Mouse (Mus musculus): ENCODE measurements at regions not wholly inside any gene's neighbourhood (a gene's known extent, or its start where the extent isn't known, plus 50 kb on each side); places are given as distances from the start of the nearest gene placed in this dataset.

DNA sequence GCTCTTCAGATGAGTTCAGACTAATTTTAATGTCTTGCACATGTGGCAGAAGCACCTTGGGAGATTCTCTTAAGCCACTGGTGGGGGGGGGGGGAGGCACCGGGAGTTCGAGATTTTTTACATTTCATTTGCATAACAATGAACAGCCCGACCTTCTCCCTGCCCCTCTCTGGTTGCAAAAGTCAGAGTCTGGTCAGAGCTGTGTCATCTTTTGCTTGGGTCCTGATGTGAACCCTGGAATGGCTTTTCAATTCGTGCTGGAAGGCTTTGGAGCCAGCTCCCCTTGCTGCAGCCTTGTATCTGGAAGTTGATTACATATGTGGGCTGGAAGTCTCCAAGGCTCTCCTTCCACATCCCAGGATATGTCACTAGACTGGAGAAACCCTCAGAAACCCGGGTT, 365.7 kb upstream of the Tbx3 start:
- DNase-seq (ENCODE audit: low spot score) = no peak

DNA sequence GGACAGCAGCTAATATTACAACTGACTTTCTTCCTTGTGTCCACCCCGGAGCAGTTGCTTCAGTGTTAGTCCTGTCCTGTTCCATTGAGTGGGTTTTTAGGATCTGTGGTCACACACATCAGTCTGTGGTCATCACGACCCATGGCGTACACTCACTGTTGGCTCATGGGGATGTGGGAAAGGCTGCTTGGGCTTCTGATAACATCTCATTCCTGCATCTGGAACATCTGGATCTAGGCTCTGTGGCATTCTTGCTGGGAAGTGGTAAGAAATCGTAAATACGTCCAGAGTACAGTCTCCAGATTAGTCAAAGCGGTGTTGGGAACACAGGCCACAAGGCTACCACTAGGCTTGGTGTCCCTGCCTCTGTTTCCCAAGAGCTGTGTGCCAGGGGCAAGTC, 362.7 kb upstream of the Tbx3 start:
- no peak for DNase-seq (ENCODE audit: low spot score)

DNA sequence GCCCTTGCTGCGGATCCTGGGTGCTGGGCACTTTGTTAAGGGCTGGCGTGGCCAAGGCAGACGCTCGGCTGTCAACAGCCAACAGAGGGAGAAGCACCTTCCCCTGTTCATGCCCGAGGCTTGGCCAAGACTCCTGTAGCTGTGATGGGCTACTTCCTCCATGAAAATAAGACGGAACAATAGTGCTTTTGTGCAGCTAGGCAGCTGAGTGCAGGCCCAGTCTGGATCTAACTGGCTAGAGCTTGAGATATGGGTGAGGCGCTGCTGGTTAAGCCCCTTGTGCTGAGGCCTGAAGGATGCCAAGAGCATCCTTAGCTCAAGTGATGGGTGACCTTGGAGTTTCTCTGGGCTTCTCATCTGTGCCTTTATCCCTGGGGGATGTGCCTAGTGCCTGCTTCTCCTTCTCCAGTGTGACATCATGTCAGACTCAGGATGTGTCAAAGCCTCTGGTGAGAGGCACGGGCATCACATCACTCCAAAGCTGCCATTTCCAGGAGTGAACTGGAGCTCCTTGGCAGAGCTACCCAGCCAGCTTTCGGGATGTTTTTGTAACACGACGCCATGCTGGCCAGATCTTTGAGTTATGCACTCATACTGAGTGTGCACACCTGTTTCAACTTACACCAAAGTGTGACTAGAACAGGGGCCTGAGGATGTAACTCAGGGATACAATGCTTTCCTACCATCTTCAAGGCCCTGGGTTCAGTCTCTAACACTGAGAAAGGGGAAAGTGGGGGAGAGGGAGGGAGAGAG, 360.1 kb upstream of the Tbx3 start:
- no peak for DNase-seq (ENCODE audit: low spot score)

DNA sequence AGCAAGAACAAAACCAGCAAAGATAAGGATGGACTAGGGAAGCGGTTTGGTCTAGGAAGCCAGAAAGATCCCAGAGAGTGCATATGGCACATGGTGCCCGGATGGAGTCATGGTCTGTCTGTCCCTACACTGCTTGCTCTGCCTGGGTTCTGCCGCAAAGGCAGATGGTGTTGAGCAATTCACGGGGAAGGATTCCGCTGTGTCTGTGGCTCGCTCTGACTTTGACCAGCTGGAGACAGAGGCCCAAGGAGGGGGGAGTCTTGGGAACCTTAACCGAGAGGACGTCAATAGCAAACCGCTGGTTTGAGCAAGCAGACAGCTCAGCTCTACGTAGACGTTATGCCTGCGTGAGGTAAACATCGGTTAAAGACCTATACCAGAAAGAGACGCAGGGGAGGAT, 357.7 kb upstream of the Tbx3 start:
- DNase-seq (ENCODE audit: low spot score) = no peak

DNA sequence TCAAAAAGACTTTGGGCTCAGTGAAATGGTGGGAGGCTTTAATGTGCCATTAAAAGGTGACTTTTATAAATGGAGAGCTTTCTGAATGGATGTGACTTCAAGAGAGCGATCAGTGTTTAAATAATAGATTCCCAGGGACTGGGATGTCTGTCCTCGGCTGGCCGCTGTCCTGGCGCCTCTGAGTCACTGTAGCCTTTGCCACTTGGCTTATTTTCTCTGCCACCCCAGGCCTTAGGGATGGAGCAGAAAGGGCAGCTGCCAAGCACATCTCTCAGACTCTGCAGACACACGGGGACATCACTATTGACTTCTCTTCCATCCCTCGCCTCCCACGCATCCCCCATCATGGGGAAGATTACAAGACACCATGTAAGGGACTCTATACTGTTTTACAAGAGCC, 355.3 kb upstream of the Tbx3 start:
- DNase-seq (ENCODE audit: low spot score) = no peak

DNA sequence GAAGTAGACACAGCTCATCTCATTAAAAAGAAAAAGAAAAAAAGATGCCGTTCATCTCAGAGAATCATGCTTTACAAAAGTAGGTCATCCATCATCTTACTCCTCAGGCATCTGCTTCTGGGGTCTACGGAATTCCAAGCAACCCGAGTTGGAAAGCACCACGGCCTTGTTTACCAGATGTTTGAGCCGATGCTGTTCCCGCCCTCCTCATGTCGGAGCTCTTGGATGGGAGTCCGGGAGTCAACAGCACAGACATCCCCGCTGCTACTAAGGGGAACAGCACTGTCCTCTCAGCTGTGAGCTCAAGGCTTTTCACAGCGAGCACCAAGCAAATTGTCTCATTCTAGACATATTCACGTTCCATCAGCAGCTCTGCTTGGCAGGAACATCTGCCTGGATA, 352.9 kb upstream of the Tbx3 start:
- no peak for DNase-seq (ENCODE audit: low spot score)

DNA sequence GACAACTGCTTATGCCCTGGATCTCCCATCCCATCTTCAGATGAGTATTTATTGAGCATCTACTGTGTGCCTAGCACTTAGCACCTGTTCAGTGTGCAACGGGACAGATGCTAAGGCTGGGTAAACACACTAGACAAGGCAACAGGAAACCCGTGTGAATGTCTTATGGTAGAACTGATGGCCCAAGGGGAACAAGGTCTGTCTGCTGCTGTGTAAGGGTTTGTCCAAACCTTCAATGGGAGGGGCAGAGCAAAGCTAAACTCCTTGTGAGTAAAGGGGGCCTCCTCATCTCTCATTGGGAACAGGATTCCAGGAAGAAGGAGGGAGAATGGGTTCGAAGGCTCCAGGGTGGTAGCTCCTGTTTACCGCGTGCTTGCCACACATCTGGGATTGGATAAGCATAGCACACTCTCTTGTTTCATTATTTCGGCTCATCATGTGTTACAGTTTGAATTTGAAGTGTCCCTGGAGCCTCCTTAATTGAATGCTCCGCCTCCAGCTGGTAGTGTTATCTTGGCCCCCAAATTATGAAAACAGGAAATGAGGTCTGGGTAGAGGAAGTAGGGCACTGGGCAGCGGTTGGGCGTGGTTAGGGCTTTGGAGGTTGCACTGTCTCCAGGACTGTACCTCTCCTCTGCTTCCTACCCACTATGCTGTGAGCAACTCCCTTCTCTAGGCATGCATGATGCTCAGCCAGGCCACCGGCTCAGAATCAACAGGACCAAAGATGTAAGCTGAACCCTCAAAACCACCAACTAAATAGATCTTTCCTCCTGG, 348.9 kb upstream of the Tbx3 start:
- DNase-seq (ENCODE audit: low spot score) = peak; percentile 68

DNA sequence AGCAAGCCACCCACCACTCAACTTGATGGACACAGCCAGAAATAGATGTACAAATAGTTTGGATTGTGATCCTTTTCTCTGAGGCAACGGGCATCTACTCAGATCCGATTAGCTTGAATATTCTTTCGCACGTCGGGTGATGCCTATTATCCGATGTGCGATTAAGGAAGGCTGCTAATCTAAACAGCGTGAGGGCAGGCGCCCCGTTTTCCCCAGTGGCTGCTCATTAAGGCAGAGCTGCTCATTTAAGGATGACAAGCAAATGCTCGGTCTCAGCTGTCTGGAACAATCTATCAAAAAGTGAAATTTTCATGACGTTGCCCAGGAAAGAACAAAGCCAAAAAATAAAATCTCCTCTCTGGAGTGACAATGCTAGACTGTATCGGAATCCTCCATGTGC, 348.1 kb upstream of the Tbx3 start:
- no peak for DNase-seq (ENCODE audit: low spot score)

DNA sequence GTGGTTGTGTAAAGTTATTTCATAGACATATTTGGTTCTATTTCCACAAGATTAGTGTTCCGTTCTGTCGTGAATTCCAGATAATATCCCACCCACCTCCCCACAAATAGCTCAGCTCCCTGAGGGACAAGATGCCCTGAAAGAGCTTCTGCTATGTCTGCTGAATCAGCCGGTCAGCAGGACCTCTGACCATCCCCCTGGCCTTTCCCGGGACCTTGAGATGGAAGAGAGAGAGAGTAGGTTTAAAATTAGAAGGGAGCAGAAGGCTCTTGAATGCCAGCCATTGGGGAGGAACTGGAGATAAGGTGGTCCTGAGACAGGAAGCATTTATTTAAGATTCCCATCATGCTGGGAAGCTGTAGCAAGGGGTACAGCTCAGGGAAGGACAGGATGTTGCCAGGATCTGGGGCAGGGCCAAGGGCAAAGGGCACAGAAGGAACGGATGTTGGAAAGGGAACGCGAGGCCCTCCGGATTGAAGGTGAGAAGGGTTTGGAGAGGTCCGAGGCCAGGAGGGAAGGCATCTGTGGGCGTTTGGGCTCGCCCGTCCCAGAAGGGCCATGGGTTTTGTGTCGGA, 344.7 kb upstream of the Tbx3 start:
- DNase-seq (ENCODE audit: low spot score) = peak; percentile 65

DNA sequence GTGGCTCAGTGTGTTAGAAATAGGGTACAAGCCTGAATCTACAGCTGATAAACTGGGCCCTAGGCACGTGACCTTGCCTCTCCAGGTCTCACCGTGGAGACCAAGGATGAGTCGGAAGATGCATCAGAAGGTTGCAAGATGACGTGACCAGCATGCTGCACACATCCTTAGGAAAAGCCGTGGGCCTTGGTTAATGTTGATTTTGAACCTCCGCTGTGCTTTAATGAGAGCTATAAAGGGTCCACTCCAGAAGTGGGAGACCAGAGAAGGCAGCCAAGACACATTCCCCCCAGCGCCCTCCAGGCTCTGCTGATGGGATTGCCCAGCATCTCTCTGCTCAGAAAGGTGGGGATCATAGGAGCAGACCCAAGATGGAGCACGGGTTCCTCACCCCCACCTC, 343.6 kb upstream of the Tbx3 start:
- DNase-seq (ENCODE audit: low spot score) = no peak

DNA sequence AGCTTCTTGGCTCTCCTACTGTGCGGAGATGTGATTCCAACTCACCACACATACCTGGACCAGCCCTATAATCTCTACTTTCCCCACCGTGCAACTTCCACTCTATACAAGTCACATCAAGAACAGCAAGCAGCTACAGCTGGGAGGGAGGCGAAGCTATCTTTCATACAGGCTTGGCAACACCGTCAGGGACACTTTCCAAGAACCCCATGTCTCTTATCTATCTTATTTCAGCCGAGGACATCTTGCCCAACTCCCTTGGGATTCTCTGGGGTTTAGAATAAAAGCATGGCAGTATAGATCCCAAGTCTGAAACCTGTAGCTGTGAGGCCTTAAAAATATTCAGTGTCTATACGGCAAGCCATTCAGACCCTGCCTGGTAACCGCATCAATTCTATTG, 341.5 kb upstream of the Tbx3 start:
- no peak for DNase-seq (ENCODE audit: low spot score)

DNA sequence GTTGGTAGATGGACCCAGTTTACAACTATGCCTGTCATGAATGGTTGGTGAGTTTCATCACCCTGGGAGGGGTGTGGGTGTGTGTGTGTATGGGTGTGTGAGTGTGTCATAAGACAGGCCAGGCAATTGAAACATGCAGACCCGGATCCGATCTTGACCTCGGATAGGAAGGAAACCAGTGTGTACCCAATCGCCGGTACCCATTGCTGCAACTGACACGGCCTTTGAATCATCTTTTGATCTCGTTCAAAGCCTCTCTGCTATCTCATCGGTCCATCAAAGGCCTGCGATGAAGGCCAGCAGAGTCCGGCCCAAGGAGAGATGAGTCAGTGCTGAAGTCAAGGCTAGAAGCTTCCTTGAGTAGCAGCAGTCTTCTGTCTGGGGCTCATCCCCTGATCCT, 341.1 kb upstream of the Tbx3 start:
- DNase-seq (ENCODE audit: low spot score) = peak; percentile 31

DNA sequence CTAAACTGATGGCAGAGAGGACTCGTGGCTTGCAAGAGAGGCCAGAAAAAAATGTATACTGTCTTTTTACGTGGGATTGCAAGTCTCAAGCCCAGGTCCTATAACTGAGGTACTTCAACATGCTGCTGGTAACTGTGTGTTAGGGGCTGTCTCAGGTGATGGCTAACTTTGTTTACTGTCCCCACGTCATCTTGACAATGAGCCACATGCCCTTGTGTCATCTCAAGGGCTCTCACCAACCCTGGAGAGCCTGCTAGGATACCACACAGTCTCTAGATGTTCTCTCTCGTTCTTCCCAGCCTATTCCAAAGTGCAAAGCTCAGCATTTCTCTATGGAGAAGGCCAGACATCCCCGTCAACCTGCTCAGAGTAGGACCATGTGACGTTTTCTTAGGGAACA, 340.6 kb upstream of the Tbx3 start:
- no peak for DNase-seq (ENCODE audit: low spot score)

DNA sequence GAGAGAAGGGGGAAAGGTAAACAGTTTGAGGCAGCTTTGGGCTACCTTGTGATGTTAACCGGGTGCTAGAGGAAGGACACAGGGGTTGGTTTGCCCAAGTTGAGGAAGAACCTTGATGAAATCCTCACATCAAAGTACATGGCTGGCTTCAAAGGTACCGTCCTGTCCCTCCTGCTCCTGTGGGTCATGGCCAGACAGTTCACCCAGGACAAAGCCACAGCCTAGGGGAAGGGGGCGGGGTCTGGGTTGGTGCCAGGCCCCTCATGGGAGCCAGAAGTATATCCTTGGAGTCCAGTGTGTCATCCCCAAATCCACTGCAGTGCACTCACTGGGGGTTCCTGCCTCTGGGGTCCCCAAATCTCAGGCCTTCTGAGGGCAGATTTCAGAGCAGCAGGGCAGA, 339.0 kb upstream of the Tbx3 start:
- no peak for DNase-seq (ENCODE audit: low spot score)

DNA sequence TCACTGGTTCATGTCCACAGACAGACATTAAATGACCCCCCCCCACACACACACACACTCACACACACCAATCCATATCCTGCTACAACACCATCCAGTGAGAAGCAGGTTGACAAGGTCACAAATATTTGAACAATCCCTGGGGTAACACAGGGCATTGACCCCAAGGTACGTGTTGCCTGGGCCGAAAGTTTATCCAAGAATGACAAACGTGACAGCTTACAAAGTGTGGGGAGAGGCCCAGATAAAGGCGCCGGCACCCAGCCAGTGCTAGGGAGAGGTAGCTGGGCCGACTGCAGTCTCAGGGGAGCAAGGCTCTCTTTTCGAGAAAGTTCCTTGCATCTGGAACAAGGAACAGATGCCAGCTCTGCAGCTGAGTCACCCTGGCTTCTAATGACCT, 337.8 kb upstream of the Tbx3 start:
- no peak for DNase-seq (ENCODE audit: low spot score)

DNA sequence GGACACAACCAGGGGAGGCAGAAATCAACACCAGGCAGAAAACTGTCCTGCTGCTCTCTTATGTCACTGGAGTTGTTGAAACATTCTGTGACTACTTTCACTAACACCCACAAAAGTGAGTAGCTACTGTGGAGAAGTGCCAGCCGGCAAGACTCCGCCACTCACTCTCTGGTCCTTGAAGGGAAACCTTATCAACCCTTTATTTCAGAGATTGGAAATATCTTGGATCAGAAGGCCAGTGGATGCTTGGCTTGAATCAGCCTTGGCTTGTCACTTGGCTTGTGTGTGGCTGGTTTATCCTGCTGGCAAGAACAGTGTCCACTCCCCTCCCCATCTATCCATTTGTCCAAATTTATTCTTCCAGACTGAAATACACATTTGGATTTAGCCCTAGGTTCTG, 335.3 kb upstream of the Tbx3 start:
- DNase-seq (ENCODE audit: low spot score) = no peak

DNA sequence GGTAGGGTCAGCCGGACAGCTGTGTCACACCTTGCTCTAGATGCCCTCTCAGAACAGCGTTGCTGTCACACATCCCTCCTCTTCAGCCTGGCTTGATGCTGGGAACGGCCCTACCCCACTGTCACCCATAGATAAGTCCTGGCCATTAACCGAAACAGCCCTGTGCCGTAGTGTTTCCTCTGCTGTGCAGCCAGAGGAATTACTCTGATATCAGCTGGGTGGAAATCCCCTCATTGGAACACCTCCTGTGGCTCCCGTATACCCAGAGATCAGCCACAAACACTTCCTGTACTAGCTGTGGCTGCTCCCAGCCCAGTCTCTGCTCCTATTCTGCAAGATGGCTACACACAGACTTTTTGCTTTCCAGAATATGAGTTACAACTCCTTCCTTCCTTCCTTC, 334.5 kb upstream of the Tbx3 start:
- no peak for DNase-seq (ENCODE audit: low spot score)

DNA sequence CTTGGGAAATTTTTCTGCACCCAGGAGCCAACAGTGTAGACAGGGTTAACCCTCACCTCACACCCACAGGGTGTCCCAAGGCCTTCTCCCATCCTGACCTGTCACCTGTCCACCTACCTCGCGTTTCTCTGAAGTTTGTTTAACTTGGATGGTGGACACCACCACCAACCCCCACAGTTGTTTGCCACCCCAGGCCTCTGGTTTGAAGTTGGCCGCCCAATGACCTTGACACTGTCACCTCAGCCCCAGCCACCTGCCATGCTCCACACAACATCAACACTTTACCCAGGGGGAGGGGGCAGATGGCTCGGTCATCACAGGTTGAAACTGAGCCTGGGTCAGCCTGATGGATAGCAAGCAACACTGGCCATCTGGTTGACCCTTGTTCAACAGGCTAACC, 332.7 kb upstream of the Tbx3 start:
- no peak for DNase-seq (ENCODE audit: low spot score)

DNA sequence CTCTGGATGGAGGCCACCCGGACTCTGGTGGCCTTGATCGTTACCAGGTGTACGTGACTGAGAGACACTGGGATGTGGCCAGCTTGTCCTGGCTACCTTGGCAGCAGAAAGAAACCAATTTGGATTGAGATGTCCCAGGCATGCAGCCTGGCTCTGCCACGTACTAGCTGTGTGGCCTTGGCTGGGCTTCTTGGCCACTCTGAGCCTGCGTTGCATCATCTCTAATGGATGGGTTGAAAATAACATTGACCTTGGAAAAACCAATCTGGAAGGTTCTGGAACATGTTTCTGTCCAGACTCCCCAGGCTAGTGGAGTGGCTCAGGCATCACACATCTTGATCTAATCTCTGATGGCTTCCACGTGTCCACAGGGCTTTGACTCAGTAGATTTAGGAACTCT, 331.8 kb upstream of the Tbx3 start:
- no peak for DNase-seq (ENCODE audit: low spot score)

DNA sequence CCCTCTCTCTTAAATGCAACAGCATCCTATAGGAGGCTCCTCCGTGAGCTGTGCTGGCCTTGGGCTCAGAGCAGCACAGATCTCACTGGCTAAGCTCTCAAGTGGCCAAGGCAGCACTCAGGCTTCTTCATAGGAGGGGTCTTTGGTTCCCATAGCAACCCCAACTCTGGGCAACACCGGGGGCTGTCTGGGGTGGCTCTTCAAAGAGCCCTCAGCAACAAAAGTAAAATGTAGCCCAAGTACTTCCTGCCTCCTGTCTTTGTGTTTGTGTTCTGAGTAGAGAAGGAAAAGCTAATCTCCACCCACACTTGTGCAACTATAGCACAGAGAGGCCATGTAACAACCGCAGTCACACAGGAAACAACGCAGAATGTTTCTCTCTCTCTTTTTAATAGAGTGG, 322.2 kb upstream of the Tbx3 start:
- no peak for DNase-seq (ENCODE audit: low spot score)

DNA sequence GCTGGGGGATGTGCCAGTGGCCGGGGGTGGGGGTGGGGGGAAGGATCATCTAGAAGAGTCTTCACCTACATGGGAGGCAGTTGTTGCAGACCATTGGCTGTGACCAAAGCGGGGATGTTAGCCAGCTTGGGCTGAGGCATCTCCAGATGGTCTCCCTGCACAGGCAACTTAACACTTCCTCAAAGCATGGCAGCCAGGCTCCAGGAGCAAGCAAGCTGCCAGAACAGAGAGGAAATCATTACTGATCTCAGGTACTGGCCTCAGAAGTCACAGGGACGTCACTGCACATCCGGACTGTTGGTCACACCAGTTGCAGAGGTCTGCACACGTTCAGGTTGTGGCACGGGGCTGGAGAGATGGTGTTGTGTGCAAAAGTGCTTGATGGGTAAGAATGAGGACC, 321.1 kb upstream of the Tbx3 start:
- no peak for DNase-seq (ENCODE audit: low spot score)

DNA sequence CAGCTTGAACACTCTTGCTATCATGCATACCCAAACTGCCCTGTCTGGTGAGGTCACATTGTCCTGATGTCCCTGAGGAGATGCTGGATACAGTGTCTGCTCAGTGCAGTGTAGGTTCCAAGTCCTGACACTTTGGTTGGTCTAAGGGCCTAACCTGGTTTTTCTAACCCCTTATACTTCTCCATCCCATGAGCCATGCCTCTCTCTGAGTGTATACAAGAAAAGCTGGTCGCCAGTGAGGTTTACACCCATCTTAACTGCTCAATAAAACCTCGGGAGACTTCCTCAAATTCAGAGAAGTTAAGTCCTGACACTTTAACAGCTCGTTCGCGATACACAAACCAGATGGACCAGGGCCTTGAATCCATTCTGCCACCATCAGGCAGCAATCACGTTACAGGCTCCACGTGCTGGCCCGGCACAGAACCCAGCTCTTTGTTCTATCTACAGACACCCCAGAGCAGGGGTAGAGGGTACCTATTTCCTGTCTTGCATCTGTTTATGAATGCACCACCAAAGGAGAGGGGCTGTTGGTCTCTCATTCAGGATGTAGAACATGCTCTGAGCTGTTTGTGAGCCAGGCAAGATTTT, 320.0 kb upstream of the Tbx3 start:
- no peak for DNase-seq (ENCODE audit: low spot score)

DNA sequence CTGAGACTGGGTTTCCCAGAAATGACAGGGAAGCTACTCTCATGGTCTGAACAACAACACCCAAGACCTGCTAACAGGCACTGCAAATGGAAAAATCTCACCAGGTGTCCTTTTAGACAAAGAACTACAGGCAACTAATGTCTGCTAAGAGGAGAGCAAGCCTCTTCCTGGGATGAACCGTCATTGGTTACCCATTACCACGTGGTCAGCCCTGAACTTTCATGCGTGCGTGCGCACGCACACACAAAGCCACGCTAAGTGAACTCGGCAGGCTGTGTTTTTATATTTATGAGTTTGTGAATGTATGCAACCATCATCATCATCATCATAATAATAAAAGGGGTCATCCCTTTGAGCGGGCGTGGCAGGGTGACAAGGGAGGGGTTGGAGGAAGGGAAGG, 315.0 kb upstream of the Tbx3 start:
- DNase-seq (ENCODE audit: low spot score) = no peak

All from lung, postnatal 25 days (tissue).